Comparison of ENCODE assay signal across 7 mouse cellular contexts in genomic region chr2:34944761-34945160, GRCm38 (mm10). TPM values are rescaled to one million over a fixed set of nuclear protein-coding genes. Genes with fewer than 3 reads are reported as not detected.
DNase-seq lines count a peak whose midpoint lies in the region; ATAC-seq and TF ChIP-seq lines count a peak whose summit lies in the region.

No protein-coding gene starts in this region.

- H3K36me3 ChIP-seq in ES-Bruce4 (ENCODE audit: control insufficient read depth, insufficient read depth, low read length, poor library complexity, severe bottlenecking) = no peaks in the 10 kb centered on the region
- no peaks in the 10 kb centered on the region for H3K36me3 ChIP-seq in heart, embryonic 10.5 days
- no peaks in the 10 kb centered on the region for H3K36me3 ChIP-seq in midbrain, embryonic 16.5 days (ENCODE audit: control insufficient read depth, insufficient read depth, low read length)

- no peak overlapping the region for H3K4me3 ChIP-seq in ES-Bruce4 (ENCODE audit: low read depth, low read length)
- H3K4me3 ChIP-seq in heart, embryonic 10.5 days = peak overlapping the region; percentile 38; the same call in 1 of the 2 replicates
- H3K4me3 ChIP-seq in midbrain, embryonic 16.5 days (ENCODE audit: low read depth, low read length) = no peak overlapping the region
- H3K4me3 ChIP-seq in layer of hippocampus, adult 2 months = no peak overlapping the region

- peaks cover 13% of the 10 kb centered on the region for H3K4me1 ChIP-seq in ES-Bruce4 (ENCODE audit: control insufficient read depth, insufficient read depth, low read length)
- peaks cover 15% of the 10 kb centered on the region for H3K4me1 ChIP-seq in heart, embryonic 10.5 days
- H3K4me1 ChIP-seq in midbrain, embryonic 16.5 days (ENCODE audit: control insufficient read depth, insufficient read depth, low read length) = no peaks in the 10 kb centered on the region

- H3K4me2 ChIP-seq in midbrain, embryonic 16.5 days (ENCODE audit: low read length) = no peak overlapping the region

- TF ChIP-seq POLR2A in ES-Bruce4 (IDR thresholded peaks at IDR 0.05; ENCODE audit: insufficient read depth, low read length) = peak; percentile 18

- no peak for TF ChIP-seq CTCF in ES-Bruce4 (IDR thresholded peaks at IDR 0.05; ENCODE audit: low read depth, low read length)
- TF ChIP-seq CTCF in layer of hippocampus, adult 2 months (conservative IDR thresholded peaks at IDR 0.05) = no peak

- WGBS in heart, embryonic 10.5 days = 8% methylated on average over 8 of the region's 8 CpGs
- 33% methylated on average over 8 of the region's 8 CpGs for WGBS in midbrain, embryonic 16.5 days

- TF ChIP-seq EP300 in ES-Bruce4 (IDR thresholded peaks at IDR 0.05; ENCODE audit: insufficient read depth, low read depth, low read length) = no peak

- no peak overlapping the region for H3K9ac ChIP-seq in ES-Bruce4 (ENCODE audit: low read depth, poor library complexity, severe bottlenecking)
- no peak overlapping the region for H3K9ac ChIP-seq in midbrain, embryonic 16.5 days (ENCODE audit: low read depth, low read length)

- peak; percentile 84 for ATAC-seq in neutrophil, adult 5-6 weeks (ENCODE audit: extremely low read depth, insufficient number of reproducible peaks, low FRiP score, poor library complexity, severe bottlenecking)
- ATAC-seq in midbrain, embryonic 16.5 days = no peak

- no peaks in the 10 kb centered on the region for H3K9me3 ChIP-seq in ES-Bruce4 (replicated peaks; ENCODE audit: control insufficient read depth, insufficient read depth, low read length, poor library complexity, severe bottlenecking)
- no peaks in the 10 kb centered on the region for H3K9me3 ChIP-seq in heart, embryonic 10.5 days
- no peaks in the 10 kb centered on the region for H3K9me3 ChIP-seq in midbrain, embryonic 16.5 days (replicated peaks; ENCODE audit: control insufficient read depth, low read length, poor library complexity, severe bottlenecking)

- peak; percentile 52 for DNase-seq in adrenal gland, adult 2 months
- no peak for DNase-seq in heart, embryonic 10.5 days (ENCODE audit: low spot score)
- DNase-seq in liver = peak; percentile 64
- DNase-seq in layer of hippocampus, adult 2 months (ENCODE audit: low spot score in 2 of 2) = no peak

- H3K27me3 ChIP-seq in ES-Bruce4 (ENCODE audit: control insufficient read depth, insufficient read depth, low read length, poor library complexity, severe bottlenecking) = no peaks in the 10 kb centered on the region
- H3K27me3 ChIP-seq in heart, embryonic 10.5 days (ENCODE audit: insufficient read depth, poor library complexity, severe bottlenecking) = peaks cover 40% of the 10 kb centered on the region; the same call in 1 of the 2 replicates
- H3K27me3 ChIP-seq in midbrain, embryonic 16.5 days (ENCODE audit: control insufficient read depth, insufficient read depth, low read depth, low read length) = no peaks in the 10 kb centered on the region

- H3K27ac ChIP-seq in ES-Bruce4 (ENCODE audit: insufficient read depth, low read length) = no peak overlapping the region
- H3K27ac ChIP-seq in heart, embryonic 10.5 days = peak overlapping the region; percentile 59; the same call in 1 of the 2 replicates
- no peak overlapping the region for H3K27ac ChIP-seq in midbrain, embryonic 16.5 days (ENCODE audit: low read length)
- H3K27ac ChIP-seq in layer of hippocampus, adult 2 months = no peak overlapping the region

RNA-seq across cellular contexts. Expression of gene Traf1, which starts 16.8 kb away (rescaled TPM):
- 1.2 and 5.1 TPM in 2 replicates for polyA plus RNA-seq in ES-Bruce4 (2011; ENCODE audit: insufficient read depth, insufficient read length, low read depth, missing spikeins)
- 1 to 10 TPM; 3.3 to 3.7 TPM for total RNA-seq in adrenal gland, adult 2 months (2021)
- 2.0 and 2.4 TPM in 2 replicates for polyA plus RNA-seq in adrenal gland, adult 2 months (2012; rRNA removed)
- 0.78 and 0.85 TPM in 2 replicates for polyA plus RNA-seq in heart, embryonic 10.5 days (2016; fragmentation: Nextera tagmentation; extraction: Ambion mirVana)
- 31.1 and 31.3 TPM in 2 replicates for total RNA-seq in neutrophil, adult 5-6 weeks (2017)
- 2.8 and 4.9 TPM in 2 replicates for polyA plus RNA-seq in midbrain, embryonic 16.5 days (2015; fragmentation: Nextera tagmentation; extraction: Ambion mirVana)
- total RNA-seq in layer of hippocampus, adult 2 months (2021) = 1 to 10 TPM; 3.5 to 3.8 TPM

RNA-seq across cellular contexts. Expression of gene Phf19, which starts 30.9 kb away (rescaled TPM):
- polyA plus RNA-seq in ES-Bruce4 (2011; ENCODE audit: insufficient read depth, insufficient read length, low read depth, missing spikeins) = 10.3 and 11.8 TPM in 2 replicates
- total RNA-seq in adrenal gland, adult 2 months (2021) = 1 to 10 TPM; 1.2 to 1.7 TPM
- polyA plus RNA-seq in adrenal gland, adult 2 months (2012; rRNA removed) = 1.1 and 1.5 TPM in 2 replicates
- 3.1 and 3.9 TPM in 2 replicates for polyA plus RNA-seq in heart, embryonic 10.5 days (2016; fragmentation: Nextera tagmentation; extraction: Ambion mirVana)
- total RNA-seq in neutrophil, adult 5-6 weeks (2017) = 3.9 and 5.1 TPM in 2 replicates
- 1.4 and 2.0 TPM in 2 replicates for polyA plus RNA-seq in midbrain, embryonic 16.5 days (2015; fragmentation: Nextera tagmentation; extraction: Ambion mirVana)
- total RNA-seq in layer of hippocampus, adult 2 months (2021) = 1 to 10 TPM; 1.1 to 1.2 TPM

Comparison
In these comparisons a context has a peak if more than half of its experiments do, and no peak if none do; other contexts are left out.
1. DNase-seq: peak in adrenal gland, adult 2 months (single experiment) and liver (single experiment); none in heart, embryonic 10.5 days (single experiment) and layer of hippocampus, adult 2 months (0 of 2).